Mouse (Mus musculus) lung, adult 10 weeks (tissue): Measurements from ENCODE around the gene Adam30. TPM values are rescaled to one million over a fixed set of nuclear protein-coding genes. Genes with fewer than 3 reads are reported as not detected.

ENCODE experiments used
- polyA plus RNA-seq: library from polyadenylated mRNA; stranded (reverse); fragments of 350-450 nt; fragmentation: Illumina TruSeq; extraction: RNeasy Lipid Tissue Mini Kit (QIAGEN cat#74804); gene quantifications from one replicate; pipeline ENCODE4 v1.2.3, GENCODE M21; 2014; ENCODE audit warnings: low read depth, low replicate concordance; ENCODE audit not compliant: insufficient read depth

Gene Adam30
- polyA plus RNA-seq, result not detected

DNA sequence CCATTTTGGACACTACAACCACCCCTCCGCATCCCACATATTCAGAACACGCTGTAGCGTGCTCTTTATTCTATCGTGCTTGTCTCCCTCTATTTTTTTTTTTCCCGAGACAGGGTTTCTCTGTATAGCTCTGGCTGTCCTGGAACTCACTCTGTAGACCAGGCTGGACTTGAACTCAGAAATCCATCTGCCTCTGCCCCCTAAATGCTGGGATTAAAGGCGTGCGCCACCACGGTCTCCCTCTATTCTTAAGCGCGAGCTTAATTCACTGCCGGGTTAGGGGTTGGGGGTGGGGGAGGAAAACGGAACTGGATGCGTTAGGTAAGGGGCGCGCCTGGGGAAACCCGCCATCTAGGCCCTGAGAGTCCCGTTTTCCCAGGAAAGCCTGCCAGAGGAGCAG, at the start of gene Adam30:
Gene Adam30, plus strand, starts transcription at position 301 of the 400 bp plus-strand sequence.

Other genes starting within 250 kb of the Adam30 start
- 9.4 TPM for gene Notch2, start 147.1 kb upstream of the Adam30 start, polyA plus RNA-seq
- gene Reg4, start 61.5 kb downstream of the Adam30 start, polyA plus RNA-seq, result not detected
- gene Hmgcs2, start 119.8 kb downstream of the Adam30 start, polyA plus RNA-seq, result 19.3 TPM
- gene Phgdh, start 179.4 kb downstream of the Adam30 start, polyA plus RNA-seq, result 20.2 TPM
- gene Zfp697, start 221.8 kb downstream of the Adam30 start, polyA plus RNA-seq, result 9.2 TPM